Mouse (Mus musculus) cerebellum, adult 2 months (tissue): ENCODE results near the gene Pom121l2. TPM values are rescaled to one million over a fixed set of nuclear protein-coding genes. Genes with fewer than 3 reads are reported as not detected.
A peak's percentile ranks its signal among the peaks of the same experiment; 100 is the strongest.
"Not testable (repeated sequence)": the region's sequence is repeated elsewhere in the genome, so short reads cannot be mapped to it uniquely, and the experiment has no call there.

Experiments
- DNase-seq, 2 experiments: peaks; one replicate each; pipeline ENCODE4 v3.0.0; 2021
- H3K27ac ChIP-seq: fragments of 200-500 bp; 2 replicates; pipeline ENCODE4 v1.5.1; 2012; ENCODE audit warnings: low read length, control low read depth, inconsistent platforms; ENCODE audit not compliant: insufficient read depth
- H3K27me3 ChIP-seq: fragments of 200-500 bp; 2 replicates; pipeline ENCODE4 v1.6.1; 2012; ENCODE audit warnings: inconsistent platforms, mild to moderate bottlenecking, low read length, moderate library complexity; ENCODE audit not compliant: control insufficient read depth, insufficient read depth
- H3K4me1 ChIP-seq: fragments of 200-500 bp; 2 replicates; pipeline ENCODE4 v1.6.1; 2011; ENCODE audit warnings: low read length; ENCODE audit not compliant: control insufficient read depth, insufficient read depth
- H3K4me3 ChIP-seq: fragments of 200-500 bp; replicated peaks from 2 replicates; pipeline ENCODE3; 2011; ENCODE audit warnings: mild to moderate bottlenecking, low read depth, low read length, control low read depth; ENCODE audit not compliant: insufficient read depth
- CTCF ChIP-seq: fragments of 200-500 bp; IDR thresholded peaks from 2 replicates; pipeline ENCODE4 v1.5.1; 2011; ENCODE audit warnings: low read depth, mild to moderate bottlenecking, control low read depth, low read length, moderate library complexity, borderline replicate concordance; ENCODE audit not compliant: insufficient read depth
- POLR2A ChIP-seq: fragments of 200-500 bp; IDR thresholded peaks from 2 replicates; pipeline ENCODE4 v1.6.1; 2011; ENCODE audit warnings: low read length, control low read depth, borderline replicate concordance; ENCODE audit not compliant: insufficient read depth
- WGBS: fragments of 180-500 bp; shearing (Covaris S2); methylation state at CpG from one replicate; pipeline ENCODE4 v1.1.7; 2018; 5-methylcytosine and 5-hydroxymethylcytosine counted together
- polyA plus RNA-seq: library from polyadenylated mRNA; depleted of rRNA; stranded (reverse); fragments of >200 nt; gene quantifications from 2 replicates; pipeline ENCODE4 v1.2.3, GENCODE M21; 2012

The Pom121l2 gene
- polyA plus RNA-seq, 1 experiment: not detected

DNA sequence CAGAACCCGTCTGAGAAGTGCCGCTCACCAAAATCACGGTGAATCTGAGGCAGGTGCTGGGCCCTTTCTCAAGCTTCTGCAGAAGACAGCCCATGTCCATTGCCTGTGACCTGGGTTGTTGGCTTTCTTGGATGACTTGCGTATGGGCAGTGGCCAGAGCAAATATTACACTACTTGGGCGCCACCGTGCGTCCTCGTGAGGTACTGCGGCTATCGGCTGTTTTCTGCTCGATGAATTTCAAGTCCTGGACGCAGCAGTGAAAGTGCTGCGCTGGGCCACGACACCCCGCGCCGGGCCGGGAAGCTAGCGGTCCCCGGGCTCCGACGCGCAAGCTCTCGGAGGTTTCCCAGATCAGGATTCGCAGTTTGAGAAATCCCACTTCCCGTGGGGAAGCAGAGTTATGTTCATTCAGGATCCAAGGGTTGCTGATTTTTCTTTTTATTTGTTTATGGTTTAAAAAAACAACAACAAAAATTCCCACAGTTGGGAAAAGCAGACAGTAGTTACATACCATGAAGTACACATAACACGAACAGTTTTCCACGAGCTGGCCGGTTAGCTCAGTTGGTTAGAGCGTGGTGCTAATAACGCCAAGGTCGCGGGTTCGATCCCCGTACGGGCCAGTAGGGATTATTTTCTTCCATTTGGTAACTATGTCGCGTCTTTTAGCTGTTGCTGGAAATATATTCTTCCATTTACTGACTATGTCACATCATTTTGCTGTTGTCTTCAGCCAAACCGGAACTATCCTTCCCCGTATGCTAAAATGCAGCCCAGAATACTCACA is 47.9 kb downstream of the Pom121l2 start:
- TF ChIP-seq POLR2A (no peak), CTCF (peak; percentile 95)
- Histone ChIP-seq H3K4me3 (peak overlapping the region; percentile 68), H3K27me3 (no peaks in the 10 kb centered on the region), H3K27ac (no peak overlapping the region), H3K4me1 (no peaks in the 10 kb centered on the region)
- DNase-seq: peak; percentile 92 to 97
- WGBS: 2% methylated on average over 40 of the region's 40 CpGs

GRCm38 (mm10) chr13:22029928-22030327 is 48.9 kb downstream of the Pom121l2 start:
- Histone ChIP-seq H3K4me1 (no peaks in the 10 kb centered on the region), H3K27me3 (no peaks in the 10 kb centered on the region), H3K4me3 (no peak overlapping the region), H3K27ac (no peak overlapping the region)
- WGBS: 55% methylated on average over 8 of the region's 8 CpGs
- TF ChIP-seq POLR2A (no peak), CTCF (no peak)
- DNase-seq: no peak

- DNase-seq: no peak
Measured at GRCm38 (mm10) chr13:22030493-22030892, 49.5 kb downstream of the Pom121l2 start.

GRCm38 (mm10) chr13:22033741-22034442 is 52.9 kb downstream of the Pom121l2 start:
- no peak for TF ChIP-seq POLR2A
- no peak for TF ChIP-seq CTCF
- no peak overlapping the region for H3K4me3 ChIP-seq
- no peaks in the 10 kb centered on the region for H3K4me1 ChIP-seq
- H3K27ac ChIP-seq: no peak overlapping the region
- H3K27me3 ChIP-seq: no peaks in the 10 kb centered on the region
- DNase-seq: no peak
- WGBS: 49% methylated on average over 5 of the region's 5 CpGs

More at GRCm38 (mm10) chr13:22030493-22030892, 49.5 kb downstream of the Pom121l2 start:
- peak; percentile 24; the same call in 1 of the 2 replicates for TF ChIP-seq CTCF
- TF ChIP-seq POLR2A: no peak
- WGBS: 4% methylated on average over 4 of the region's 4 CpGs
- H3K27me3 ChIP-seq: no peaks in the 10 kb centered on the region
- H3K4me1 ChIP-seq: no peaks in the 10 kb centered on the region
- H3K4me3 ChIP-seq: no peak overlapping the region
- no peak overlapping the region for H3K27ac ChIP-seq

DNA sequence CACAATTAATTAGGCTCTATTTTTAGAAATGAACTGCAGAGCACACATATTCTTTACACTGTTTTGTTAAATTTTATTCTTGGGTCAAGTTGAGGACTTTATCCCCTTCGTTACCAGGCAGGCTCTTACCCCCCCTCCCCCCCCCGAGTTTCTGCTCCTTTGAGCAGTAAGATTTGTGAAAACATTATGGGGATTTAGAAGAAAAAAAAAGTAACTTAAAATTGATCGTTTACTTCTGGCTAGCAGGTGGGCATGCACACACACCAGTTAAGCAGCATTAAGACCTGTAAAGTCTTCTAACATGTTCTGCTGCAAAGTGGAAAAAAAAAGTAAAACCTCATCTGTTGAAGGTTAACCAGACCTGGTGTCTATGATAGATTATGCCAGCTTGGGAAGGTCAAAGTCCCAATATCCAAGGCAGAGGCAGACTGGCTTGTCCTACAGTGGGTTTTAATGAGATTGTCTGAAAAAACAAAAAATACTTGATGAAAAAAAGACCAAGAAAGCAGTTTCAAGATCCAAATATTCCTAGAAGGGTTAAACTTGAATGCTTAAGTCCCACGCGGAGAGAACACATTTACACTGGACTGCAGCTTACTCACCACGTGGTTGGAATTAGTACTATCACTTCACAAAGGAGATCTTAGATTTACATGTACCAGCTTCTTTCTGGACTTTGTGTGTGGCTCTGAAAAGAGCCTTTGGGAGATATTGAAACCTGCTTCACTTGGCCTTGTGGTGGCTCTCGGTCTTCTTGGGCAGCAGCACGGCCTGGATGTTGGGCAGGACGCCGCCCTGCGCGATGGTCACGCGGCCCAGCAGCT is 53.7 kb downstream of the Pom121l2 start:
- Histone ChIP-seq H3K4me3 (no peak overlapping the region), H3K27ac (no peak overlapping the region), H3K27me3 (no peaks in the 10 kb centered on the region), H3K4me1 (no peaks in the 10 kb centered on the region)
- no peak for DNase-seq
- WGBS: under 1% methylated on average over 14 of the region's 14 CpGs
- no peak for TF ChIP-seq POLR2A
- TF ChIP-seq CTCF: no peak

DNA sequence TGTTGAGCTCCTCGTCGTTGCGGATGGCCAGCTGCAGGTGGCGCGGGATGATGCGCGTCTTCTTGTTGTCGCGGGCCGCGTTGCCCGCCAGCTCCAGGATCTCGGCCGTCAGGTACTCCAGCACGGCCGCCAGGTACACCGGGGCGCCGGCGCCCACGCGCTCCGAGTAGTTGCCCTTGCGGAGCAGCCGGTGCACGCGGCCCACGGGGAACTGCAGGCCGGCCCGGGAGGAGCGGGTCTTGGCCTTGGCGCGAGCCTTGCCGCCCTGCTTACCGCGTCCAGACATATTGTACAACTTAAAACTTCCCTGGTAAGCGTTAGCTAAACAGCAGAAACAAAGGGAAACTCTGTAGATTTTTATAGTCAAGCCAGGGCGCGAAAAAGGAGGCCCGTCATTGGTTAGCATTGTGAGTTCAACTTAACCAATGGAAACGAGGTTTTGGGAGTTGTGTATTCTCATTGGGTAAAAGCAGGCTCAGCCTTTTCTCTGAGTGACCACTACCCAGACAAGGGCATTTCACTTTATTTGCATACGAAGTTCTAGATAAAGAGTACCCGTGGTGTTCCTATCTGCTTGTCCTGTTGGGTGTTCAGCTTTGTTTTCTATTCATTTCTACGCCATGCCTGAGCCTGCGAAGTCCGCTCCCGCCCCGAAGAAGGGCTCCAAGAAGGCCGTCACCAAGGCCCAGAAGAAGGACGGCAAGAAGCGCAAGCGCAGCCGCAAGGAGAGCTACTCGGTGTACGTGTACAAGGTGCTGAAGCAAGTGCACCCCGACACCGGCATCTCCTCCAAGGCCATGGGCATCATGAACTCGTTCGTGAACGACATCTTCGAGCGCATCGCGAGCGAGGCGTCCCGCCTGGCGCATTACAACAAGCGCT is 54.5 kb downstream of the Pom121l2 start, which contains the start of the genes Hist1h2ah and Hist1h2bk:
Hist1h2ah (minus strand) TSS at position 302 of the 882 bp plus-strand sequence.
Hist1h2bk (plus strand) TSS at position 604 of the 882 bp plus-strand sequence.
- under 1% methylated on average over 30 of the region's 69 CpGs for WGBS
- peak; percentile 80 to 90 for DNase-seq
- H3K4me3 ChIP-seq: peak within 1 kb of the TSS; percentile 59
- not testable (repeated sequence) for H3K27ac ChIP-seq, H3K27me3 ChIP-seq, H3K4me1 ChIP-seq
